Mouse (Mus musculus) liver, embryonic 13.5 days (tissue): ENCODE data around the gene Hmgcs2. TPM values are rescaled to one million over a fixed set of nuclear protein-coding genes. Genes with fewer than 3 reads are reported as not detected.
A peak's percentile ranks its signal among the peaks of the same experiment; 100 is the strongest.

Experiments
- ATAC-seq: fragments of 200-750 bp; cut with Nextera tagmentation; 2 replicates; pipeline ENCODE4 v1.8.0; 2017; ENCODE audit warnings: low read depth, mild to moderate bottlenecking, moderate number of reproducible peaks, moderate library complexity
- DNase-seq: peaks from one replicate; pipeline ENCODE4 v3.0.0; 2022
- H3K27ac ChIP-seq: fragments of 300-500 bp; sonication (generic); 2 replicates; pipeline ENCODE4 v1.5.1; 2015; ENCODE audit warnings: moderate library complexity, mild to moderate bottlenecking, inconsistent platforms
- H3K27me3 ChIP-seq: fragments of 300-500 bp; sonication (generic); 2 replicates; pipeline ENCODE4 v1.6.1; 2015; ENCODE audit warnings: mild to moderate bottlenecking, inconsistent platforms
- H3K36me3 ChIP-seq: fragments of 300-500 bp; sonication (generic); 2 replicates; pipeline ENCODE4 v1.6.1; 2015; ENCODE audit warnings: mild to moderate bottlenecking, inconsistent platforms
- H3K4me1 ChIP-seq: fragments of 300-500 bp; sonication (generic); replicated peaks from 2 replicates; pipeline ENCODE4 v1.6.1; 2015; ENCODE audit warnings: inconsistent platforms
- H3K4me2 ChIP-seq: fragments of 300-500 bp; sonication (generic); 2 replicates; pipeline ENCODE4 v1.6.1; 2015; ENCODE audit warnings: inconsistent platforms, mild to moderate bottlenecking, moderate library complexity
- H3K4me3 ChIP-seq: fragments of 300-500 bp; sonication (generic); replicated peaks from 2 replicates; pipeline ENCODE4 v1.5.1; 2015; ENCODE audit warnings: mild to moderate bottlenecking, inconsistent platforms
- H3K9ac ChIP-seq: fragments of 300-500 bp; sonication (generic); 2 replicates; pipeline ENCODE4 v1.6.1; 2015; ENCODE audit warnings: mild to moderate bottlenecking, inconsistent platforms
- H3K9me3 ChIP-seq: fragments of 300-500 bp; sonication (generic); replicated peaks from 2 replicates; pipeline ENCODE4 v1.6.1; 2016; ENCODE audit warnings: inconsistent platforms
- WGBS: fragments of 180-500 bp; shearing (Covaris S2); methylation state at CpG from one replicate; pipeline ENCODE4 v1.1.7; 2015; ENCODE audit not compliant: insufficient replicate concordance; 5-methylcytosine and 5-hydroxymethylcytosine counted together
- polyA plus RNA-seq: library from polyadenylated mRNA; unstranded; fragments of >200 nt; fragmentation: Nextera tagmentation; extraction: Ambion mirVana; gene quantifications from 2 replicates; pipeline ENCODE4 v1.2.1, GENCODE M21; 2015

Gene Hmgcs2
- polyA plus RNA-seq, result 41.9 and 42.6 TPM in 2 replicates

- peak within 1 kb of the TSS; percentile 26; the same call in 1 of the 2 replicates for H3K9ac ChIP-seq
- H3K27ac ChIP-seq, result no peak within 1 kb of the TSS; the same call in none of the 2 replicates
- H3K9me3 ChIP-seq, result no peaks in the 10 kb centered on the region
- no peaks in the 10 kb centered on the region for H3K27me3 ChIP-seq
- H3K4me3 ChIP-seq, result peak within 1 kb of the TSS; percentile 33
- DNase-seq (peak; percentile 23), ATAC-seq (peak; percentile 67)
- H3K4me2 ChIP-seq, result peak within 1 kb of the TSS; percentile 46
- no peaks in the 10 kb centered on the region for H3K36me3 ChIP-seq
- peaks cover 20% of the 10 kb centered on the region for H3K4me1 ChIP-seq
- 45% methylated on average over 14 of the region's 14 CpGs for WGBS
These were observed at the start of gene Hmgcs2 for GRCm38 (mm10) chr3:98280204-98280932. Gene Hmgcs2 (plus strand): TSS chr3:98280435.

GRCm38 (mm10) chr3:98233504-98233903 lies 46.7 kb upstream of the Hmgcs2 start:
- no peaks in the 10 kb centered on the region for H3K27me3 ChIP-seq

GRCm38 (mm10) chr3:98236266-98236665 lies 44.0 kb upstream of the Hmgcs2 start:
- no peaks in the 10 kb centered on the region for H3K4me1 ChIP-seq
- H3K9ac ChIP-seq, result no peak overlapping the region
- ATAC-seq, result peak; percentile 48; the same call in 1 of the 2 replicates
- H3K36me3 ChIP-seq, result no peaks in the 10 kb centered on the region
- H3K4me3 ChIP-seq, result no peak overlapping the region
- no peak overlapping the region; the same call in 1 of the 2 replicates for H3K27ac ChIP-seq
- 65% methylated on average over 6 of the region's 6 CpGs for WGBS
- H3K9me3 ChIP-seq, result no peaks in the 10 kb centered on the region
- no peak overlapping the region for H3K4me2 ChIP-seq
- no peaks in the 10 kb centered on the region for H3K27me3 ChIP-seq
- DNase-seq, result no peak

More at GRCm38 (mm10) chr3:98233504-98233903, 46.7 kb upstream of the Hmgcs2 start:
- Histone ChIP-seq H3K27ac (no peak overlapping the region), H3K4me1 (no peaks in the 10 kb centered on the region), H3K9me3 (no peaks in the 10 kb centered on the region), H3K36me3 (no peaks in the 10 kb centered on the region), H3K4me3 (no peak overlapping the region), H3K4me2 (no peak overlapping the region), H3K9ac (no peak overlapping the region)
- ATAC-seq (no peak), DNase-seq (no peak)

GRCm38 (mm10) chr3:98237240-98237639 lies 43.0 kb upstream of the Hmgcs2 start:
- no peak for ATAC-seq
- no peak overlapping the region for H3K27ac ChIP-seq
- no peaks in the 10 kb centered on the region for H3K36me3 ChIP-seq
- H3K4me2 ChIP-seq, result no peak overlapping the region
- H3K9me3 ChIP-seq, result no peaks in the 10 kb centered on the region
- no peaks in the 10 kb centered on the region for H3K27me3 ChIP-seq
- DNase-seq, result no peak
- H3K4me3 ChIP-seq, result no peak overlapping the region
- no peaks in the 10 kb centered on the region for H3K4me1 ChIP-seq
- WGBS, result 73% methylated on average over 5 of the region's 5 CpGs
- H3K9ac ChIP-seq, result no peak overlapping the region

GRCm38 (mm10) chr3:98238150-98238549 lies 42.1 kb upstream of the Hmgcs2 start:
- no peak overlapping the region for H3K4me2 ChIP-seq
- H3K27me3 ChIP-seq, result no peaks in the 10 kb centered on the region
- H3K27ac ChIP-seq, result no peak overlapping the region
- no peak for ATAC-seq
- no peak overlapping the region for H3K9ac ChIP-seq
- WGBS, result 78% methylated on average over 3 of the region's 3 CpGs
- no peak for DNase-seq
- H3K36me3 ChIP-seq, result no peaks in the 10 kb centered on the region
- H3K4me1 ChIP-seq, result no peaks in the 10 kb centered on the region
- H3K9me3 ChIP-seq, result no peaks in the 10 kb centered on the region
- no peak overlapping the region for H3K4me3 ChIP-seq

- no peaks in the 10 kb centered on the region for H3K36me3 ChIP-seq
- ATAC-seq (no peak), DNase-seq (no peak)
- 69% methylated on average over 3 of the region's 3 CpGs for whole genome bisulfite sequencing
- H3K4me1 ChIP-seq, result peaks cover 12% of the 10 kb centered on the region
- H3K27ac ChIP-seq, result no peak overlapping the region; the same call in 1 of the 2 replicates
- H3K4me3 ChIP-seq, result no peak overlapping the region
- no peak overlapping the region for H3K9ac ChIP-seq
- H3K4me2 ChIP-seq, result no peak overlapping the region
- H3K9me3 ChIP-seq, result no peaks in the 10 kb centered on the region
- H3K27me3 ChIP-seq, result no peaks in the 10 kb centered on the region
These were observed 38.2 kb upstream of the Hmgcs2 start for GRCm38 (mm10) chr3:98242051-98242450.

- DNase-seq (no peak), ATAC-seq (peak; percentile 65; the same call in 1 of the 2 replicates)
- H3K36me3 ChIP-seq, result no peaks in the 10 kb centered on the region
- no peak overlapping the region for H3K9ac ChIP-seq
- no peak overlapping the region; the same call in 1 of the 2 replicates for H3K27ac ChIP-seq
- peaks cover 17% of the 10 kb centered on the region for H3K4me1 ChIP-seq
- no peaks in the 10 kb centered on the region for H3K9me3 ChIP-seq
- WGBS, result 67% methylated on average over 8 of the region's 8 CpGs
- H3K4me2 ChIP-seq, result no peak overlapping the region
- H3K27me3 ChIP-seq, result no peaks in the 10 kb centered on the region
- H3K4me3 ChIP-seq, result no peak overlapping the region
These were observed 37.7 kb upstream of the Hmgcs2 start for GRCm38 (mm10) chr3:98242458-98243037.

- H3K4me3 ChIP-seq, result no peak overlapping the region
- no peaks in the 10 kb centered on the region for H3K9me3 ChIP-seq
- no peak overlapping the region for H3K4me2 ChIP-seq
- DNase-seq (no peak), ATAC-seq (no peak)
- peaks cover 17% of the 10 kb centered on the region for H3K4me1 ChIP-seq
- H3K9ac ChIP-seq, result no peak overlapping the region
- peak overlapping the region; percentile 37; the same call in 1 of the 2 replicates for H3K27ac ChIP-seq
- 18% methylated on average over 8 of the region's 8 CpGs for WGBS
- no peaks in the 10 kb centered on the region for H3K27me3 ChIP-seq
- H3K36me3 ChIP-seq, result no peaks in the 10 kb centered on the region
These were observed 34.3 kb upstream of the Hmgcs2 start for GRCm38 (mm10) chr3:98245892-98246291.

GRCm38 (mm10) chr3:98246985-98247751 lies 33.1 kb upstream of the Hmgcs2 start:
- ATAC-seq (peak; percentile 61), DNase-seq (no peak)
- Histone ChIP-seq H3K9me3 (no peaks in the 10 kb centered on the region), H3K4me1 (peaks cover 17% of the 10 kb centered on the region), H3K4me3 (no peak overlapping the region), H3K36me3 (no peaks in the 10 kb centered on the region), H3K27me3 (no peaks in the 10 kb centered on the region), H3K27ac (peak overlapping the region; percentile 51; the same call in 1 of the 2 replicates), H3K4me2 (no peak overlapping the region), H3K9ac (no peak overlapping the region)
- 34% methylated on average over 7 of the region's 7 CpGs for WGBS

- no peaks in the 10 kb centered on the region for H3K36me3 ChIP-seq
- H3K9ac ChIP-seq, result no peak overlapping the region
- no peak overlapping the region for H3K4me3 ChIP-seq
- H3K27ac ChIP-seq, result no peak overlapping the region
- H3K9me3 ChIP-seq, result no peaks in the 10 kb centered on the region
- peaks cover 17% of the 10 kb centered on the region for H3K4me1 ChIP-seq
- no peak for ATAC-seq
- WGBS, result 73% methylated on average over 2 of the region's 2 CpGs
- H3K27me3 ChIP-seq, result no peaks in the 10 kb centered on the region
- H3K4me2 ChIP-seq, result no peak overlapping the region
- DNase-seq, result no peak
These were observed 30.9 kb upstream of the Hmgcs2 start for GRCm38 (mm10) chr3:98249378-98249777.

- Histone ChIP-seq H3K4me3 (no peak overlapping the region), H3K4me2 (no peak overlapping the region), H3K9ac (no peak overlapping the region), H3K9me3 (no peaks in the 10 kb centered on the region), H3K36me3 (no peaks in the 10 kb centered on the region), H3K27ac (no peak overlapping the region), H3K27me3 (no peaks in the 10 kb centered on the region), H3K4me1 (peaks cover 17% of the 10 kb centered on the region)
- WGBS, result 64% methylated on average over 11 of the region's 11 CpGs
- ATAC-seq (no peak), DNase-seq (no peak)
These were observed 30.3 kb upstream of the Hmgcs2 start for GRCm38 (mm10) chr3:98249833-98250448.
